Mouse (Mus musculus): ENCODE results near the gene Tssk2. TPM values are rescaled to one million over a fixed set of nuclear protein-coding genes. Genes with fewer than 3 reads are reported as not detected.
A peak's percentile ranks its signal among the peaks of the same experiment; 100 is the strongest.

Tssk2 gene
- polyA plus RNA-seq, 1 experiment = not detected

DNA sequence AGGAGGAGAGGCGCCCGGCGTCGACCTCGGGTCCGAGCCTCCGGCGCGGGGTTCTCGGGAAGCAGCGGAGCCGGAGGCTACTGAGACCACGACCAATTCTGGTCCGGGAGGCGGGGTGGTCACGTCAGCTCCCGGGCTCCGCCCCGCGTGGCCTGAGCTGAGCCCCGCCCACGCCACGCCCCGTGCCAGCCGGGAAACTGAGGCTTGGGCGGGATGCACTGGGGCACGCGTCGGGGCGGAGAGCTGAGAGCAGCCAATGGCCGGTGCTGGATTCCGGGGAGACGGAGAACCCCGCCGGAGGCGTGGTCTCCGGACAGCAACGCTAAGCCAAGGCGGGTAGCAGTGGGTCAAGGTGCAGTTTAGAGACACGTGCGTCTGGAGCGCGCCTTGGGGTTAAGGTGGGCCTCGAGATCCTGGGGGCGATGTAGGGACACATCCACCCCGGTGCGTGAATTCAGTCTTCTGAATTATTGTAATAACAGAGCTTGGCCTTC lies 29.7 kb downstream of the Tssk2 start, which contains the start of gene Slc25a1:
Slc25a1 (minus strand) TSS at position 133 of the 494 bp plus-strand sequence.
- H3K4me1 ChIP-seq (ENCODE audit: control insufficient read depth, insufficient read depth, insufficient read length, low read length) = no peaks in the 10 kb centered on the region; the same call in 1 of the 2 replicates
- peak within 1 kb of the TSS; percentile 82 for H3K4me3 ChIP-seq (ENCODE audit: insufficient read depth, low read depth, low read length)
- peak within 1 kb of the TSS; percentile 62 for H3K27ac ChIP-seq (replicated peaks; ENCODE audit: low read depth, low read length)

DNA sequence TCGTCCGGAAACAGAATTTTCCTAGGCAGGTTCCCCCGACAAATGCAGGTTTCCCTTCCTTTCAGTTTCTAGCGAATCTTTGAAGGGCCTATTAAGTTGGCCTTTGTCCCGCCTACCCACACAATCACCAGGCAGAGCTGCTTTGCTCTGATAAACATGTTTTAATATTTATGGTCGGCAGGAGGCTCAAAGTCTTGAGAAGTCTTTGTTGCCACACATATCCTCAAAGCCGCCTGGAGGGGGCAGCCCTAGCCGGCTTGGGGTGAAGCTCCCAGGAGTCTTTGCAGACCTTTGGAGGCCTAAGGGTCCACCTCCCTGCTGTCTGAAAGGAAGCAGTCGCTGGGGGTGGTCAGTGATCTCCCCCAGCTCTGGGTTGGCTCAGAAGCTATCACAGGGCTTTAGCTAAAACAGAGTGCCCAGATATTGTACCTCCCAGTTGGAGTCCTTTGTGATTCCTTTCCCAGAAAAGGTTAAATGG lies 30.2 kb downstream of the Tssk2 start:
- Histone ChIP-seq H3K27ac (replicated peaks; ENCODE audit: low read depth, low read length) (peak overlapping the region; percentile 62), H3K4me3 (ENCODE audit: insufficient read depth, low read depth, low read length) (peak overlapping the region; percentile 82), H3K4me1 (ENCODE audit: control insufficient read depth, insufficient read depth, insufficient read length, low read length) (no peaks in the 10 kb centered on the region; the same call in 1 of the 2 replicates)

DNA sequence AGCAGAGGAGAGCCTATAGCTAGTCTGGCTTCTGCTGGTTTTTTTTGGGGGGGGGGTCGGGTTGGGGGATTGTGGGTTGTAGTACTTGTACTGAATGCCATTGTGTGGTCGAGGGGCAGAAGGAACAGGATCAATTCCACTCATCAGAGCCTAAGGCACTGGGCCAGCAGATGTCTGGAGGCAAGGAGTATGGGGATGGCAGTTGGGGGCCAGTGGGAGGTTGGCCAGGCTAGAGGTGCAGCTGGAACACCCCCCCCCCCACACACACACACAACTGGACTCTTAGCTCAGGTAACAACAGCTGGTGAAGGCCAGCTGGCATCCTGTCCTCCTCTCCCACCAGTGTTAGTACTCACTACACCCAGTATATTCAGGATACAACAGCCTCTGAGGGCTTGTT lies 30.8 kb downstream of the Tssk2 start:
- Histone ChIP-seq H3K27ac (replicated peaks; ENCODE audit: low read depth, low read length) (no peak overlapping the region), H3K4me3 (ENCODE audit: insufficient read depth, low read depth, low read length) (no peak overlapping the region), H3K4me1 (ENCODE audit: control insufficient read depth, insufficient read depth, insufficient read length, low read length) (no peaks in the 10 kb centered on the region; the same call in 1 of the 2 replicates)

DNA sequence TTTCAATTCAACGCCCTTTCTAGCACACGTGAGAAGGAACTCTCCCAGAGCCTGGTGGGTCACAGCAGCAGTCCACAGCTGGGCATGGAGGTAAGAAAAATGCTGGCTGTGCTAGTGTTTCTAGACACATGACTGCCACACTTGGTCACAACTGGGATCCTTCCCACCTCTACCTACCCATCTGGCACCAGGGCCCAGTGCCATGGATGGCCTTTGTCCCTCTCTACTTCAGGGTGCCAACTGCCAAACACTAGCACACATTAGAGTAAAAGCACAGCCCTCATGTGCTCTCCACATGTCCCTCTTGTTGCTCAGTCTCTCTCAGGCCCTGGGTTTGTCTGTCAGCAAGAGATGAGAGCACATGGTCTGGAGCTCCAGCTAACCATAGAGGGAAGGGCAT lies 31.2 kb downstream of the Tssk2 start:
- H3K4me3 ChIP-seq (ENCODE audit: insufficient read depth, low read depth, low read length) = no peak overlapping the region
- no peak overlapping the region for H3K27ac ChIP-seq (replicated peaks; ENCODE audit: low read depth, low read length)
- H3K4me1 ChIP-seq (ENCODE audit: control insufficient read depth, insufficient read depth, insufficient read length, low read length) = no peaks in the 10 kb centered on the region; the same call in 1 of the 2 replicates

DNA sequence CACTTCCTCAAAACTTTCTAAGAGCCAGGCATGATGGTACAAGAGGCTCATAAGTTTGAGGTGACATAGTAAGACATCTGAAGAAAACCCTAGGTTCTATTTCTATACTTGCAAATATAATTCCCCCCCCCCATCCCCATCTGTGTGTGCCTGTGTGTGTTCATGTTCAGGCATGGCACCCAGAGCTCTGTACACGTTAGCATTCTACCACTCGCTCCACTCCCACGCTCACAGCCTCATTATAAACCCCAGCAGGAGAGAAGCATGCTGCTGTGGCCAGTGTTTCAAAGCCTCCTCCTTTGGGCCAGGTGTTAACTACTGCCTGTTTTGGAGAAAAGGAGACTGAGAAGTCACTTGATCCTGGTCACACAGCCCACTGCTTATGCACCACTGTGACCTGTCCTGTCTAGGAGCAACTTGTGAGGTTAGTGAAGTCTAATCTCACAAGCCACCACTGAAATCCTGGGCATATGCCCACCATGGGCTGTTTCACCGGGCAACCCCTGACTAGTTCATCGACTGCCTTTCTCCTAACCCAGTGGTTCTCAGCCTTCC lies 33.5 kb downstream of the Tssk2 start:
- peaks cover 4% of the 10 kb centered on the region for H3K4me1 ChIP-seq (ENCODE audit: control insufficient read depth, insufficient read depth, insufficient read length, low read length)

DNA sequence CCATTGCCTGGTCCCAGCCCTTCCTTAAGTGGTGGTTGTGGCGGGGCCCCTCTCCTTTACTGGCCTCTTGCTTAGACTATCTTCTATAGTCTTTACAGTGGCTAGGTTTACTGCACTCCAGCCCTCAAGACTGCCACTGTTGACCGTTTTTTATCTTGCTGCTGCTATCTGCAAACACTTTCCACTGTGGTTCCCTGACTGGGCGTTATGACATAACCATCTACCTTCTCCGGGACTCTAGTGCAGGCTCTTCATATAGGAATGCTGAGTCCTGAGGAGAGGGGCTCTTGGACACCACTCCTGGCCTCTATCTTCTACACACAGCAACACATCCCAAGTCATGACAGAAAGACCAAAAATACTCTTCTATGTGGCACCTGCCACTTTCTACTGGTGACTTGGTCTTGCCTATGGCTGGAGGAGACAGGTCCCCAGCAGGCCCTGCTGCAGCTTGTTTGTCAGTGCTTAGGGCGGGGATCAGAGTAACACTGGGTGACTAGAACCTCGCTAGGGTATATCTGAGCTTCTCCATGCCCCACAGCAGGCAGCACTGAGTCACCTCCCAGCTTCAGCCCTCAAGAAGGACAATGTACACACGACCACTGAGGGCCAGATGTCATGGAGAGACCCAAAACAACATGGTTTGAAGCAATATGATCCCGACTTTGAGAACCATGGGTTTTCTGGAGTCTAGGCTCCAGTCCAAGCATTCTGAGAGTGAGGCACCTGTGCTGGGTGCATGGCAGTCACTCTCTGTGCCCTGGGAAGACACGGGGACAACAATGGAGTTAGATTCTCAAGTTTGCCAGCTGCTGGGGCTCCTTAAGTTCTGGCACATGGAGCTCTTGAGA lies 35.4 kb downstream of the Tssk2 start:
- Histone ChIP-seq H3K4me3 (ENCODE audit: insufficient read depth, low read depth, low read length) (no peak overlapping the region), H3K4me1 (ENCODE audit: control insufficient read depth, insufficient read depth, insufficient read length, low read length) (peaks cover 7% of the 10 kb centered on the region)

More for the DNA sequence above, 33.5 kb downstream of the Tssk2 start:
- no peak overlapping the region for H3K4me3 ChIP-seq (ENCODE audit: insufficient read depth, low read depth, low read length)
- H3K27ac ChIP-seq (replicated peaks; ENCODE audit: low read depth, low read length) = no peak overlapping the region

DNA sequence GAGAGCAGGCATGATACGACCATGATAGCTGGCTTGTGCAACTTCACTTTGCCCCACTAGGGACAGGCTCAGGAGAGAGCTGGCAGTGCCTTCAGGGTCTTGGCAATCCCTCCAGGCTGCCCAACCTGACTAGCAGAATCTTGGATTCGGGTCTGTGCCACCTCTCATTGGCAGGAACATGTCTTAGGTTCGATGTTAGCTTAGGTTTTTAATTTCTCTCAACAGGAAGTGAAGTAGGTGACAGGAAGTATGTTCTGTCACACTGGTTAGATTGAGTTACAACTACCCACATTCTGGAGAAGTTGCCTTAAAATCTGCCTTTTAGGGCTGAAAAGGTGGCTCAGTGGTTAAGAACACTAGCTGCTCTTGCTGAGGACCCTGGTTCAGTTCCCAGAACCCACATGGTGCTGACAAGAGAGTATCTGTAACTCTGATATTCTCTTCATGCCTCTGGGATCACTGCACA lies 36.0 kb downstream of the Tssk2 start:
- Histone ChIP-seq H3K4me1 (ENCODE audit: control insufficient read depth, insufficient read depth, insufficient read length, low read length) (peaks cover 7% of the 10 kb centered on the region), H3K4me3 (ENCODE audit: insufficient read depth, low read depth, low read length) (no peak overlapping the region), H3K27ac (replicated peaks; ENCODE audit: low read depth, low read length) (no peak overlapping the region)

More for the DNA sequence above, 35.4 kb downstream of the Tssk2 start:
- peak overlapping the region; percentile 24; the same call in 1 of the 2 replicates for H3K27ac ChIP-seq (replicated peaks; ENCODE audit: low read depth, low read length)

DNA sequence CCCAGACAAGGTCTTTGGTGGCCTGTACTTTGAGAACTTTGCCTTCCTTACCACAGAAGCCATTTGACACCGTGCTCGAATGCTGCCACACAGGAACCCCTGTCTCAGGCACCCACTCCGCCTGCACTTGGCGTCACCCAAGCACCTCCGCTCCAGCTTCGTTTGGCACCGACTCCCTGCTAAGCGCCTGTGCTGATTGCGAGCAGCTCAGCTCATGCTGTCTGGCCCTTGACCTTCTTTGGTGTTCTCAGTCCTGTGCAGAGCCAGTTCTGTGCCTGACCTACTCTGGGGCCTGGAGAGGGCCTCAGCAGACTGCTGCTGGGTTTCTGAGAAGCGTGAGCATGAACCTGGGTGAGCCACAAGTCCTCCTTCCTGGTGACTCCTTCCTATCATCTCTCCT lies 38.3 kb downstream of the Tssk2 start:
- Histone ChIP-seq H3K4me1 (ENCODE audit: control insufficient read depth, insufficient read depth, insufficient read length, low read length) (peaks cover 7% of the 10 kb centered on the region), H3K4me3 (ENCODE audit: insufficient read depth, low read depth, low read length) (no peak overlapping the region), H3K27ac (replicated peaks; ENCODE audit: low read depth, low read length) (peak overlapping the region; percentile 75)

DNA sequence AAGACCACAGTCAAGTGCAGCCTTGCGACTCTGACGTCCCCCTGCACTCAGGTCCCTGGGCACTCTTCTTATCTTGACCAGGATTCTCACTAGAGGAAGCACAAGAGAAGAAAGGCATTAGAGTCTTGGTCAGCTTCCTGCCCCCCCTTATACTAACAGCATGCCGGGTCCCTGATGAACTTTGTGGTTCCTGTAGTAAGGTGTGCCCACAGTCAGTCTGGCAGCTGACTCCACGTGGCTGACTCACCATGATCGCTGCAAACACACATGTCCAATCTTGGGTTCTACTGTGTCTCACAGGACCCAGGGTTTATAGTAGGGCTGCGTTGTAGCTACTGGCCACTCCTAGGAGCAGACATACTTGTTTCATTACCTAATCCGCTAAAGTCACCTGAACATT lies 39.8 kb downstream of the Tssk2 start:
- no peak overlapping the region for H3K4me3 ChIP-seq (ENCODE audit: insufficient read depth, low read depth, low read length)
- peaks cover 7% of the 10 kb centered on the region for H3K4me1 ChIP-seq (ENCODE audit: control insufficient read depth, insufficient read depth, insufficient read length, low read length)
- H3K27ac ChIP-seq (replicated peaks; ENCODE audit: low read depth, low read length) = no peak overlapping the region

DNA sequence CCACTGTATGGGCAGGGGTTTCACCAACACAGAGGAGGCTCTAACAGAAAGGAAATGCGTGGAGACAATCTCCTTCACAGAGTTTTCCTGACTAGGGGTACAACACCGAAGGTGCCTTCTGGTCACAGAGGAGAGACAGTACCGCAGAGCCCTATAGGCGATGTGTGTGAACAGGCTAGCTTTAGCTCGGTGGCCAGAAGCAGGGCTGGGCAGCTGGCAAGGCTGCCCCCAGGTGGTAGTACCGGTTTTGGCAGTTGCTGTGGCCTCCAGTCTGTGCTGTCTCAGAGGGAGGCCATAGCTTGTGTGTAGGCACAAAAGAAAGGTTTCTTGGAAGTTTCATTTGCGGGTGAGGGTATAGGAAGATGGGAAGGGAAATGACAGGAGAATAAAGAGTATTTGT lies 40.4 kb downstream of the Tssk2 start:
- peak overlapping the region; percentile 27; the same call in 1 of the 2 replicates for H3K4me3 ChIP-seq (ENCODE audit: insufficient read depth, low read depth, low read length)
- H3K27ac ChIP-seq (replicated peaks; ENCODE audit: low read depth, low read length) = no peak overlapping the region
- peaks cover 7% of the 10 kb centered on the region for H3K4me1 ChIP-seq (ENCODE audit: control insufficient read depth, insufficient read depth, insufficient read length, low read length)

DNA sequence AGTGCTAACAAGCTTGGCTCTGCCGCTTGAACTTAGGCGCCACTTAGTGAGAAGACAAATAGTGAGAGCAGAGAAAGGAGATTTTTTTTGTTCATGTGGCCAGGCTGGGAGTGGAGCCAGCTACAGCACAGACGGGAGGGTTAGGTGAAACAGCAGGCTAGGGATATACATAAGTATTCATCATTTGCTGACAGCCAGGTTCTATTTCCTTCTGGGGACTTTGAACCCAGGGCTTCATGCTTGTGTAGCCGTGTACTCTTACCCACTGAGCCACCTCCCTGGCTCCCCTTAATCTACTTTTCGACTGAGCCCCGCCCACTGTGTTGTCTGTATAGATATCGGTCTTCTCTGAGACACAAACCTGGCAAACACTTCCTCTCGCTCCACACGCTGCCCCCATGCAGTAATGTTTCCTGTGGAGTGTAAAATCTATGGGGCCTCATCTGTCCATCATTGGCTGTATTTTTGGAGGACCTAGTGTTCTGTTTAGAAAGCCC lies 40.9 kb downstream of the Tssk2 start:
- Histone ChIP-seq H3K4me1 (ENCODE audit: control insufficient read depth, insufficient read depth, insufficient read length, low read length) (peaks cover 7% of the 10 kb centered on the region), H3K4me3 (ENCODE audit: insufficient read depth, low read depth, low read length) (peak overlapping the region; percentile 27; the same call in 1 of the 2 replicates), H3K27ac (replicated peaks; ENCODE audit: low read depth, low read length) (no peak overlapping the region)

DNA sequence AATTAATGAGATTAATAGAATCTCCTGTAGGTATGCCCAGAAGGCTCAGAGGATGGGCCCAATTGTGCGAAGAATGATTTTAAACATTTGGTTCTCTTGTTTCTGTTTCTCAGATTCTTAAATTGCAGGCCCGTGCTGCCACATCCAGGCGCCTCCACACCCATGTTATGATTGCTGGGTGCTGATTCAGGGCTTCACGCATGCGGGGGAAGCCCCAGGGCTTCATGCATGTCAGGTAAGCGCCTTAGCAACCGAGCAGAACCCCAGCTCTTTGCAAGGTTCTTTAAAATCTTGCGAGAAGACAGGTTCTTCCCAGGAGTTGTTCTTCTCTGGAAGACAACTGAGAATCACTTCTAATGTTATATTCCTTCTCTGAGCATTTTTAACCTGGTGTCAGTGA lies 45.0 kb downstream of the Tssk2 start:
- Histone ChIP-seq H3K27ac (replicated peaks; ENCODE audit: low read depth, low read length) (no peak overlapping the region), H3K4me1 (ENCODE audit: control insufficient read depth, insufficient read depth, insufficient read length, low read length) (no peaks in the 10 kb centered on the region), H3K4me3 (ENCODE audit: insufficient read depth, low read depth, low read length) (no peak overlapping the region)

DNA sequence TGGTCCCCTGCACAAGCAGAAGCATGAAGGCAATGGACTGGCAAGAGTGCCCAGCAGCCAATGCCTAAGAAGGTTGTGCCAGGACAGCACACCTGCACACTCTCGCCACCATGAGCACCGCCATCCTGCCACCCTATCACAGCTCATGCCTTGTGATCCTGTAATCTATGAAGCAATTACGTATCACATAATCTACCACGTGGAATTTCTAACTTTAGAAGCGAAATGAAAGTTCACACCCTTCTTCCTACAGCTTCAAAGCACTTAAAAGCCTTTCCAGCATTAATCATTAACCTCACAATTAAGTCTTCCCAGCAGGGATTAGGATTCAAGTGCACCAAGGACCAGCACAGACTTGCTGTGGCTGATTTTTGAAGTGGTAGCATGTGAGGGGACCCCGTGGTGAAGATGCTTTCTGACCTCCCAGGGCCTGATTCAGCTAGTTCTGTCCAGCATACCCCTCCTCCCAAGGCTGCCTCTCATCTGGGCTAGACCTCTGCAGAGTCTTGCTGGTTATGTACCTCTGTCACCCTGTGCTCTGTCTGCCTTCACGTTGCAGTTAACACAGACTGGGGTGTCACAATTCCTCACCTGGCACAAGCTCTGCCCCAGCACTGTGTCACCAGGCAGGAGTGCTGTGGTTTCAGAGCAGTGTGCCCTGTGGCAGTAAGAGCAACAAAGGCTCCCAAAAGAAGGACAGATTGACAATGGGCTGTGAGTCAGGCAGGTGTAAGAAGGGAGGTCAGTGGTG lies 46.8 kb downstream of the Tssk2 start:
- no peaks in the 10 kb centered on the region for H3K4me1 ChIP-seq (ENCODE audit: control insufficient read depth, insufficient read depth, insufficient read length, low read length)
- H3K4me3 ChIP-seq (ENCODE audit: insufficient read depth, low read depth, low read length) = no peak overlapping the region
- H3K27ac ChIP-seq (replicated peaks; ENCODE audit: low read depth, low read length) = no peak overlapping the region

DNA sequence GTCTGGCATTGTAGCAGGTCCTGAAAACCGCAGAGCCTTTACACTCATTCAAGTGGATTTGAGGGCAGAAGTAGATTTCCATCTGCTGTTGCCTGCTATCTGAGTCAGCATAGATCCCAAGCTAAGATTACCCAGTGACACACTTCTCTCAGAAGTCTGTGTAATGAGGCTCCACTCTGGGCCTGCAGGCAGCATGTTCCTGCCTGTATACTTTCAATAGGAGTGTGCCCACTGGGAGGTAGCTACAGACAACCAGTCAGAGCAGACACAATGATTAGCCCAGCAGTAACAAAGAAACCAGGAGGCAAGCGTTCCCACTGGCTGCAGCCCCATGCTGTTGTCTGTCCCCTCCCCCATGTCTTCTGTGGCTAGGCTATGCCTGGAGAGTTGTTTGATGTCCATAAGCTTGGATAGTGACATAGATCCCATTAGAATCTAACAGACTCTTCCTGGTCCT lies 51.0 kb downstream of the Tssk2 start:
- no peak overlapping the region for H3K27ac ChIP-seq (replicated peaks; ENCODE audit: low read depth, low read length)
- H3K4me1 ChIP-seq (ENCODE audit: control insufficient read depth, insufficient read depth, insufficient read length, low read length) = no peaks in the 10 kb centered on the region
- H3K4me3 ChIP-seq (ENCODE audit: insufficient read depth, low read depth, low read length) = no peak overlapping the region
